Mouse (Mus musculus) layer of hippocampus, adult 18-20 months (tissue): Measurements from ENCODE around the gene Prr5. TPM values are rescaled to one million over a fixed set of nuclear protein-coding genes. Genes with fewer than 3 reads are reported as not detected.

Experiments used
- DNase-seq, 2 experiments: peaks; one replicate each; pipeline ENCODE4 v3.0.0; 2022; ENCODE audit warnings: low spot score in 2 of 2
- total RNA-seq, 2 experiments: library from RNA; stranded (reverse); gene quantifications; 2 replicates each; pipeline ENCODE4 v1.2.3; 2021

Gene Prr5
- total RNA-seq, 2 experiments from 2014 or later, result 14.0 to 14.4 TPM

DNA sequence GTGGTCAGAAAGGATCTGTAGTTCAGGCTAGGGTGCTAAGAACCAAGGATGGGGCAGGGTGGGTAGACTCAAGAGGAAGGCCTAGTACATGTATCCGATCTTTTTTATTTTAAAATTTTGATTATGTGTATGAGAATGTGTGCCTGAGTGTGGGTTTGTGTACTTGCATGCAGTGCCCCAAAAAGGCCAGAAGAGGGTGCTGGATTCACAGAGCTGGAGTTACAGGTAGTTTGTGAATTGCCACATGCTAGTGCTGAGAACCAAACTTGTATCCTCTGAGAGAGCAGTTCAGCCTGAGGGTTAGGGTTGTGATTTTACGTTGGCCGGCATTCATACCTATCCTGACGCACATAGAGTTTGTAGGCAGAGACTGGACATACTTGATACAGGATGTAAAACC, 9.7 kb downstream of the Prr5 start:
- no peak for DNase-seq

DNA sequence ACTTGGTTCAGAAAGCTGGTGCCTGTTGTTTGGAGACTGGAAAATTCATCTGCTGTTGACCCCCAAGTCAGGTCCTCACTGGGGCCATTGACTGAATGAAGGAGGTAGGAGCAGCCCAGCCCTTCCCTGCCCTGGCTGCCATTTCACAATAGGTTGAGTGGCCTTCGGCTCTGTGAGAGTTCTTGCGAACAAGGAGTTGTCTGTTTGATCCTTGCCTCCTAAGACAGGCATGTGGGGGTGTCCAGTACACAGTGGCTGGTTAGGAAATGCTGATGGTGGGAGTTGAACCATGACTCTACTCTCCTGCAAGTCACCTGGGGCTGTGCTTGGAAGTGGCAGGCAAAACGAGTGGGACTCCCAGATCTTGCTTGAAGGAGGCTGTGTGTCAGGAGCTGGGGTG, 10.4 kb downstream of the Prr5 start:
- no peak for DNase-seq

DNA sequence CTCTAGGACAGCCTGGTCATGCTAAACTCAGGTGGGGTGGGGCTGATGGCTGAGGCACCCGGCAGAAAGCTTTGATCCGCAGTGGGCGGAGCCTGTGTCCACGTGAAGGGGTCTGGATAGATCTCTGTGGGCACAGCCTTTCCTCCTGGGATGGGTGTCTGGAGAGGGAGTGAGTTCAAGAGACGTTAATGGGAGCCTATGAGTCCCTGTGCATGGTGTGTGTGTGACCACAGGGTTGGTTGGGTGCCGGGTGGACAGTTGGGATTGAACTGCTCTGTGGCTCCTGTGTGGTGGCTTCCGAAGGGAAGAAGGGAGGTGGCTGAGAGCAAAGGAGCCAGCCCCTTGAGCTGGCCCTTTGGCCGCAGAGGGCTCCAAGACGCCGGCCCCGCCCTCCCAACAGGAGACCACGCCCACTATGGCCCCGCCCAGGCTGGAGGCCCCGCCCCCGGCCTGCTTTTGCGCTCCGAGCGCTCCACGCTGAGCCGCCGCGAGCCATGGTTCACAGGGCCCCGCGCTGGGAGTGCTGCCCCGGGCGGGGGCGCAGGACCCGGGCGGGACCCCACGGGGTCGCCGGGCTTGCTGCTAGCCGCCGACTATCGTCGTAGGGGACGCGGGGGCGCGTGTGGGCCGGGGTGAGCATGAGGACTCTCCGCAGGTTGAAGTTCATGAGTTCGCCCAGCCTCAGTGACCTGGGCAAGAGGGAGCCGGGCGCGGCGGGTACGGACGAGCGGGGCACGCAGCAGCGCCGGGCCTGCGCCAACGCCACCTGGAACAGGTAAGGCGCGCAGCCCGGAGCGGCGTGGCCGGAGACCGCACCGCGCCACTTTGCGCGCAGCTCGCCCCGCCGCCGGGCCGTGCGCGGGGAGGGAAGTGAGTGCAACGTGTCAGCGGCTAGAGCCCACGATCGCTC, 11.4 kb downstream of the Prr5 start:
- DNase-seq, result peak in 1 of 2 experiments; percentile 42

DNA sequence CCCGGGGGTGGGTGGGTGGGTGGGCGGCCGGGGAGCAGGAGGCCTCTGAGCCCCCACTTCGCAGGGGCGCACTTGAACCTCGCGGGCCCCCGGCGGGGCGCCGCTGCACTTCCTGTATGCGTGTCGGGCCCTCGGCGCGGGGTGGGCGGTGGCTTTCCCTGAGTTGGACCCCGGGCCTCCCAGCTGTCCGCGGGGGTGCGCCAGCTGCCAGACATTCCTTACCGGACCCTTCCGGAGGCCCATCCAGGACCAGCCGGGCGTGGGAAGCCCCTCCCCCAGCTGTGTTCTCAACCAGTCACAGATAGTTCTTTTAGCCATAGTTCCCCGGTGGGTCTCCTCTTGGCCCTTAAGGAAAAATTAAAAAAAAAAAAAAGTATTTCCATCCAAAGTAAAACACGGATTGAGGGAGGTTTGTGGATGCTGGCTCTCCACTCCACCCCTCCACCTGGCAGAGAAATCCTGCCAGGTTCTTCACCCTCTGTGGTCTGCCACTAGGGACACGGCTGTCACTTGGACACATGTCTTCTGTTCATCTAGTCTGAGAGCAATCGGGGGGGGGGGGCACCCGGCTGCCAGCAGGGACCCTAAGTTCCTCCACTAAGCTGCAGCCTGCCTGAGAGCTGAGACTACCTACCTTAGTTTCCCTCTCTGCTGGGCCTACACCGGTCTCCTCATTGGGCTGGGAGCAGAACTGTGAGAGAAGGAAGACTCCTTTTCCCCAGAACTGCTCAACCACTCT, 12.2 kb downstream of the Prr5 start:
- DNase-seq, result no peak

DNA sequence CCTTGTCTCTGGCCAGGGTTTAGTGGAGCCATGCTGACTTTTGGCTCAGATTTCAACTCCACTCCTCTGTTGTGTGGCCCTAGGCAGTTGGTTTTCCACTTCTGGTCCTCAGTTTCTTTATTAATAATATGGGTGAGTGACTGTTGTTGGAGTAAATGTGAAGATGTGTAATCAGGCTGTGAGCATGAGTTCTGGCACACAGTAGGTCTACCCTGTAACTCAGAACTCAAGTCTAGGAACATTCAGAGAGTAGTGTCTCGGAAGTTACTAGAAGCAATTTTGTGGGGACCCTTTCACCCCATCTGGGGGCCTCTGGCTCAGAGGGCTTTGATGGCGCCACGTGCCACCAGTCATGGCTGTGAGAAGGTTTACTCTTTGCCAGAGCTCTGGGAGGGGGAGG, 12.8 kb downstream of the Prr5 start:
- no peak for DNase-seq

DNA sequence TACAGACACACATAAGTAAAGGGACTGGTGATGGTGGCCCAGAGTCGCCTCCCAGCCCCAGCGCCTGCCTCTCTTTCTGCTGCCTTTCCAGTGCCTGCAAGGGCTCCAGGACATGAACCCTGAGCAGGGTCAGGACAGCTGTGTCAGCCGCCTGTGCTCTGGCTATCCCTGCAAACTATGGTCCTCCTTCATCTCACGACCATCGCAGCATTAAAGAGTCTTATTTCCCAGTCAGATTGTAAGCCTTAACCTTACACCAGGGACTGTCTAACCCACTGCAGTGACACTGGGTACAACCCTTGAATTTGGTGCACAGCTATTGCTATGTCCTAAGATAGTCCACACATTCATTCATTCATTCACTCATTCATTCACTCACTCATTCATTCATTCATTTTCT, 13.4 kb downstream of the Prr5 start:
- DNase-seq, result no peak

DNA sequence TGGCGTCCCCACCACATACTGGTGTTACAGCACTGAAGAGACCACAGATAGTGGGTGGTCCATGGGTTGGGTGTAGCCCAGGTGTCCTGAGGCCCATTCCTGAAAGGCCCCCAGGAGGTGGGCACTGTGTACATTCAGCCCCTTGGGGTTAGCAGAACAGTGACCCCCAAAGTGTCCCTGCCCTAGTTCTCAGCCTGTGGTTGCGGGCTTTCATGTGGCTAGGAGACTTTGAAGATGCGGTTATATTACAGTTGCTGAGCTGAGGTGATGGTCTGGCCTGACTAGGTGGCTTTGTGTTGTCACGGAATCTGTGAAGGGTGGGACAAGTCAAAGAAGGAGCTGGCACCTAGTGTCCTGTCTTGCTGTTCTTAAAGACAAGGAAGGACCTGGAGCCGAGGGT, 15.1 kb downstream of the Prr5 start:
- no peak for DNase-seq

DNA sequence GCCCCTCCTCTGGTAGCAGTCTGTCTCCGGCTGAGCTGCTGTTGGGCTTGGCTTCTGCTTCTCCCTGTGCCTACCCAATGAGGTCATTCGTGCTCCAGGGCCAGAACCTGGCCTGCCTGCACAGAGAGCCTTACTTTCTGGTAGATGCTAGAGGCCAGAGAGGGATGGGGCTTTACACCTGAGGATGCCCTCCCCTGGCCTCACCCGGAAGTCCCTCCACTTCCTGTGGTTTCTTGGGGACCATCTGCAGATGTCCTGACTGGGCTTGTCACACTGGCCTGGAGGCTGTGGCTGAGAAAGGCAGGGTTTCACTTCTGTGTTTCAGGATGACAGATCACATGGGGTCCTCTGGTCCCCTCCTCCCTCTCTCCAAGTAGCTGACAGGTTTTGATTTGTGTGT, 16.0 kb downstream of the Prr5 start:
- no peak for DNase-seq

DNA sequence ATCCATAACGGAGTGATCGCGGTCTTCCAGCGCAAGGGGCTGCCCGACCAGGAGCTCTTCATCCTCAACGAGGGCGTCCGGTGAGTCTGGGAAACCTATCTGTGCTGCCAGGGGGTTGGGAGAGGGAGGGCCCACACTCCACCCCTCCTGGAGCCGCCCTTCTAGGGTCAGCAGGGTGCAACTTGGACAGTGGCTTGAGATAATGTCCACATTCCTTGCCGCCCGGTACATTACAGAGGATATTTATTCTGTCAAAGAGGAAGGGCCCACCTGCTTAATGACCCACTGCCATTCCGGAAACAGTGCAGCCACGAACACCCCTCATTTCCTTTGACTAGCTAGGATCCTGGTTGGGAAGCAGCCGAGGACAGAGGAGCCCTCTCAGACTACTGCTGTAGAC, 18.5 kb downstream of the Prr5 start:
- DNase-seq, result no peak

DNA sequence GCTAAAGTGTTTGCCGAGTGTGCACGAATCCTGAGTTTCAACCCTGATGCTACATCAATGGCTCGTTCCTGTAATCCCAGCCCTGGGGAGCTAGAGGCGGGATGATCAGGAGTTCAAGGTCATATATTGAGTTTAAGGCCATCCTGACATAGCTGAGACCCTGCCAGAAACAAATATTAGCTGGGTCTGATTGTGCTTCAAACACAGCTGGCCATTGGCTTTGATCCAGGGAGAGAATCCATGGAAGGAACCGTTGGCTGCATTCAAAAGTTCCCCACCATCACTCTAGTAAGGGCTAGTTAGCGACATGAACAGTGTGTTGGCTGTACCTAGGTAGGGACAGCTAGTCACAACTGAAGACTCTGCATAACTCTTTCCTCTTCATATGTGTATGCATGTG, 19.9 kb downstream of the Prr5 start:
- DNase-seq, result no peak

DNA sequence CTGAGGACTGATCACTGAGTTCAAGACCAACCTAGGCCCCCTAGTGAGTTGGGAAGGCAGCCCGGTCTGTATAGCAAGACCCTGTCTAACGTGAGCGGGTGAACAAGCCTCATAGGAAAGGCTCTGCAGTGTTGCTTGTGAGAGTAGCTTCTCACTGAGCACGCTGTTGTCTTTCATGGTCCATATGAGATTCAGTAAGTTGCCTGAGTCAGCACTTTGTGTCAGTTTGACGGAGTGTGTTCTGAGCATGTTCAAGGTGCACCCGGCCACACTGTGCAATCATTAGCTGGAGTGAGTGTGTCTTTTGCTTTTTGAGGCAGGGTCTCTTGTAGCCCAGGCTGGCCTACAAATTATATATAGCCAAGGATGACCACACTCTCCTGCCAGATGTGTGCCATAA, 22.1 kb downstream of the Prr5 start:
- DNase-seq, result no peak

DNA sequence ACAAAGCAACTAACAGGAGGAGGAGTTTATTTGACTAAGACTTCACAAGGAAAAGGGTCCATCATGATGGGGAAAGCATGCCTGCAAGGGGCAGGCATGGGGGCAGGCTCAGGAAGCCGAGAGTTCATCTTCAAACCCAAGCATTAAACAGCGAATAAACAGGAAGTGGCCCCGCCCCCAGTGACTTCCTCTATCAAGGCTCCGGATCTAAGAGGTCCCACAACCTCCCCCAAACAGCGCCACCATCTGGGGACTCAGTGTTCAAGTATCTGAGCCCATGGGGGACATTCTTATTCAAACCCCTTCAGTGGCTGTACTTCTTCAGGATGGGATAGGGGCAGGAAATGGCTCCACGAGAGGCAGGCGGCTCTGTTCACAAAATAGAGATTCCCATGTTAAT, 23.2 kb downstream of the Prr5 start:
- DNase-seq, result no peak

DNA sequence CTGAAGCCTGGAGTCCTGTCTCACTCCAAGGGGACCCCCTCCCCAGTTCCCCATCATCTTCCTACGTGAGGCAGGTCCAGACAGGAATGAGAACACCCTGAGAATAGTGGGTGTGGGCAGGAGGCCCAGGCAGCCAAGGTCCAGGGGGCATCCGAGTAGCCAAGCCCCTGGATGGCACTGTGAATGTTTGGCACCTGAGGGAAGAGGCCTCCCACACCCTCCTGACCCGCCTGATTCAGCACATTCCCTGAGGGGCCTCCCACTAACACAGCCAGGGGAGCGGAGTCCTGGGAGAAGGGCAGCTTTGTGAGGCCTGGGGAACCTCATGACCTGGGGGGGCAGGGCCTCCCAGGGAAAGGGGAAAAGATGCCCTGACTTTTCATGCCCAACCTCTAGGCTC, 26.6 kb downstream of the Prr5 start:
- DNase-seq, result no peak

DNA sequence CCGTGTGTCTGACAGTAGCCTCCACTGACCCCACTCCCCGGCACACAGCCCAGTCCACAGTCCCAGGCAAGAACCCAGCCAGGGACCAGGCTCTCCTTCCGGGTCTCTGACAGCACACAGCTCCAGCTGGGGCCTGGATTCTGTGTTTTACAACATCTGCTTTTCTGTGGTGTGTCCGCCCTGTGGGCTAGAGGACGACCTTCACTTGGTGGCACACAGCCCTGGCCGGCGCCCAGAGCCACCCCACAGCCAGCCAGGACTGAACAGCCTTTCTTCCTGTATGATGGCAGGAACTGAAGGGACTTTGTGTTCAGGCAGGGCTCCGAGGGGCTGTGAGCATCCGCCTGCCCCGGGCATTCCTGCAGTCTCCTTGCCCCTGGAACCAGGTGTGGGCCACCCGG, 28.2 kb downstream of the Prr5 start:
- peak; percentile 22 to 47 for DNase-seq

DNA sequence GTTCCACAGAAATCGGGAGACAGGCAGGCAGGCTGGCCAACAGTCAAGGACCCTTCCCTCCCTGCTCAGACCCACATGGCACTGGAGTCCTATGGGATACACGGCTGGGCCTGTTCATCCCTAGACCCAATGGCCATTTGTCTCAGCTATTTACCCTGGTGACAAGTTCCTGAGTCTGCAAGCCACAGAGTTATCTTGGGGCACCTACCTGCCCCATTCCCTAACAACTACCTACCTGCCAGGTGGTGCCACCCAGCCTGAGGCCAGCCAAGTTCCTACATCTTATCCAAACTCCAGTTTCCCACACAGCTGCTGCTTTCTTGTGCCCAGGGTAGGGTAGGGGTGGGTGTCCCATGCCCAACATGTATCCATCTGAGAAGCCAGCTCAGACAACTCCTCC, 28.8 kb downstream of the Prr5 start:
- no peak for DNase-seq

DNA sequence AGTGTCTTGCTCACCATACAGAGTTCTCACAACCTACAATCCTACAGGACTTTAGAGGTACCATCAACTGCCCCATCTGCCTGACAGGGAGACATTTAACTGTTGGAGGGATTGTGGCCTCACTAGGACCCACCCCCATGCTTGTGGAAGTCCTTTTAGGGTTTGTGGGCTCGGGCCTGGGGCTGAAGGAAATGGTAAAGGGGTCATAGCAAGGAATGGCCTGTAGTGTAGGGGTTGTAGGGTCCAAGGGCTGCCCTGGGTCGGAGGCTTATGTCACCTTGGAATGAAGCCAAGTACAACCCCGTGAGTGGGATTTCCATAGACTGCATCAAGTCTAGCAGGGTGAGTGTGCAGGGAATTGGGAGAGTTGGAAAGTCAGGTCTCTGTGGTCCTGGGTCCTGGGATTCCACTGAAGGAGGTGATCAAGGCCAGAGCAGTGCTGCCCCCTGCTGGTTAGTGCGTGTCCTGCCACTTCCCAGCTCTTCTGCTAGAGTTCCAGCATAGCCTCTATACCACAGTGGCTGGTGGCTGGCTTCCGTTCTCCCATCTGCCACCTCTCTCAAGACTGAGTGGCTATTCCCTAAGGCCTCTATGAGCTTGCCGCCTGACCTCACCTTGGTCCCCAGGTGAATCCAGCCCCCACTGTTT, 30.9 kb downstream of the Prr5 start:
- peak; percentile 26 to 48 for DNase-seq

DNA sequence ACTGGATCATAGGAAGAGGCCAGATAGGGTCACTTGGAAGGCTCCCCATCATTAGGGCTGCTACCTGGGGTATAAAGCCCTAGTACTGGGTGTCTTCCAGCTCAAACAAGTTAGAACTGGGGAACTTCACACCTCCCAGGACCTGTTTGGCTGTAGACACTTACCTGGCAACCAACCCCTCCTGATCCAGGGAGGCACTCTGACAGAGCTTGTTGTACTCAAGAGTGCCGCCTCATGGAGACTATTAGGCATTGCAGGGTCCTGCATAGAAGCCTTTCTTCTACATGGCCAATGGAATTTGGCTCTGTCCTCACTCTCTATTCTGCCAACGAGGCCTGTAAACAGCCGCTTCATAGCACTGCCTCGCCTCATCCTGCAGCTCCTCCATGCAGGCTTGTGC, 32.5 kb downstream of the Prr5 start:
- DNase-seq, result peak; percentile 21 to 50

DNA sequence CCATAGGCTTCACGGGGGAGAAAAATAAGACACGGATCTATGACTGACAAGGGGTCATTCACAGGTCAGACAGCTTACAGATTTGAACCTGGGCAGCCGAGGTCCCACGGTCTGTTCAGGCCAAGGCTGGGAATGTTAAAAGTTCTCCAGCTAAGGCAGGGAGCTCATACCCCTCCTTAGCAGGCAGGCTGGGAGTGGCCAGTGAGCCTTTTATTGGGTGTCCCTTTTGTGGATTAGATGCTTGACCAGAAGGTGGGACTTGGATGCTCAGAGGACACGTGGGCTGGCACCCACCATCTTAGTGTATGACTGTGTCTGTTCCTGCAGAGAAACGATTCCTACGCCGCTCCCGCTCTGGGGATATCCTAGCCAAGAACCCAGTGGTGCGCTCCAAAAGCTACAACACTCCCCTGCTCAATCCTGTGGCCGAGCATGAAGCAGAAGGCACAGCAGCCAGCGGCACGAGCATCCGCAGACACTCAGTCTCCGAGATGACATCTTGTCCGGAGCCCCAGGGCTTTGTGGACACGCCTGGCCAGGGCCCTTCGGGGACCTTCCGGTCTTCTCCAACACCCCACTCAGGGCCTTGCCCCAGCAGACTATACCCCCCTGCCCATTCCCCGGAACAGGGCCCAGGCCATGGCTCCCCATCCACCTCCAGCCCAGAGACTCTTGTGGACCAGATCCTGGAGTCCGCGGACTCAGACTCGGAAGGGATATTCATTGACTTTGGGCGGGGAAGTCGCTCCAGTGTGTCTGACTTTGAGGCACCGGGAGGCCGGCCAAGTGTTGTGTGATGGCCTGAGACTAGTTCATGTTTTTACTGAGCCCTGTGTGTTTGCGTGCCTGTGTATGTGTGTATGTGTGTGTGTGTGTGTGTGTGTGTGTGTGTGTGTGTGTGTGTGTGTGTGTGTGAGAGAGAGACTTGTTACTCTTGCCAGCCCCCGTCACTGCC, 33.2 kb downstream of the Prr5 start:
- DNase-seq, result peak in 1 of 2 experiments; percentile 25

DNA sequence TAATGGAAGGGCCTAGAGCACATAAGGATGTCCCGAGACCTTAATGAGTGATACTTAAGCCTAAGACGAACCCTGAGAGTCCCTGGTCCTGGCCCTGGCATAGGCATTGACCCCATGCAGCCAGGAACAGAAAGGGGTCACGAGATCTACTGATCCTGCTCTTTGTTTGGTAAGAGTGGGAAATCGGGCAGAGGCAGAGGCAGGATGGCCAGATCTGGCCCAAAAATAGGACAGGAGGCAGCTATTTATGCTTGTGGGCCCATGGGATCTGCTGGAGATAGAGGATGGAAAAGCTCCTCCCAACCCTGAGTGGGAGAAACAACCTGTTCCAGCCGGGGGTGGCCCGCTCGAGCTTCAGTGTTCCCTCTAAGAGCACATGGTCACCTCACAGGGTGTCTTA, 34.6 kb downstream of the Prr5 start:
- no peak for DNase-seq

DNA sequence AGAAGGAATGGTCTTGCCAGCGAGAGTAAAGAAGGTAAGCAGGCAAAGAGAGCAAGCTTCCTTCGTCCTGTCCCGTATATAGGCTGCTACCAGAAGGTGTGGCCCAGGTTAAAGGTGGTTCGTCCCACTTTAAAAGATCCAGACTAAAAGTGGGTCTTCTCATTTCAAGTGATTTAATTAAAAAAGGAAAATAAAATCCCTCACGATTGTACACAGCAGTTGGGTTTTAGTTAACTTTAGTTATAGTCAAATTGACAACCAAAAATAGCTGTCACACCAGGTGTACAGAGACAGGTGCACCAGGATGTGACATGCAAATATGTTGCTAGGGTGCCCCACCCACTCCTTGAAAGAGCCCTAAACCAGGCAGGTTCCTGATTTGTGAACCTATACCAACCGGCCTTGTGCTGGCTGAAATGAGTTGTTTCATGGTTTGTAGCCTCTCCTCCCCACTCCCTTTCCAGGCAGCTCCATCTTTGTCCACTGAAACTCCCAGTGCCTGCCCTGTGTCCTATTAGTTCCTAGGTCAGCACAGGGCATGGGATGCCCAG, 36.0 kb downstream of the Prr5 start:
- no peak for DNase-seq
